Mouse (Mus musculus) liver, embryonic 14.5 days (tissue): ENCODE data around the gene Nav2. TPM values are rescaled to one million over a fixed set of nuclear protein-coding genes. Genes with fewer than 3 reads are reported as not detected.

Experiments
- ATAC-seq: fragments of 200-750 bp; cut with Nextera tagmentation; 2 replicates; pipeline ENCODE4 v1.8.0; 2017; ENCODE audit warnings: moderate number of reproducible peaks, mild to moderate bottlenecking, moderate library complexity; ENCODE audit not compliant: insufficient read depth
- DNase-seq, 3 experiments: peaks; one replicate each; pipeline ENCODE4 v3.0.0-alpha.2; 2012 to 2013; ENCODE audit warnings: low read depth in 3 of 3, low spot score in 3 of 3
- H3K27ac ChIP-seq: fragments of 300-500 bp; sonication (generic); 2 replicates; pipeline ENCODE4 v1.5.1; 2014; ENCODE audit warnings: moderate library complexity, mild to moderate bottlenecking, control low read depth, inconsistent platforms
- H3K27me3 ChIP-seq: fragments of 300-500 bp; sonication (generic); 2 replicates; pipeline ENCODE4 v1.6.1; 2014; ENCODE audit warnings: mild to moderate bottlenecking, low read length, moderate library complexity; ENCODE audit not compliant: control insufficient read depth, insufficient read depth
- H3K36me3 ChIP-seq: fragments of 300-500 bp; sonication (generic); replicated peaks from 2 replicates; pipeline ENCODE4 v1.6.1; 2014; ENCODE audit warnings: low read depth; ENCODE audit not compliant: control insufficient read depth, insufficient read depth
- H3K4me1 ChIP-seq, 2 experiments: fragments of 200-500 bp in 1 of 2; fragments of 300-500 bp in 1 of 2; sonication (generic) in 1 of 2; replicated peaks; 2 replicates each; pipeline ENCODE4 v1.6.1; 2012 to 2014; ENCODE audit warnings: antibody characterized with exemption in 1 of 2, inconsistent platforms in 1 of 2, low read length in 1 of 2; ENCODE audit not compliant: control insufficient read depth in 2 of 2, insufficient read depth in 2 of 2
- H3K4me2 ChIP-seq: fragments of 300-500 bp; sonication (generic); 2 replicates; pipeline ENCODE4 v1.6.1; 2014; ENCODE audit warnings: low read depth, mild to moderate bottlenecking, control low read depth, moderate library complexity
- H3K4me3 ChIP-seq, 2 experiments: fragments of 200-500 bp in 1 of 2; fragments of 300-500 bp in 1 of 2; sonication (generic) in 1 of 2; 2 replicates each; pipeline ENCODE4 v1.5.1; 2012 to 2014; ENCODE audit warnings: low read depth in 2 of 2, low read length in 2 of 2, mild to moderate bottlenecking in 2 of 2, control low read depth in 1 of 2, inconsistent platforms in 1 of 2, moderate library complexity in 1 of 2; ENCODE audit not compliant: insufficient read depth in 1 of 2
- H3K9ac ChIP-seq: fragments of 300-500 bp; sonication (generic); replicated peaks from 2 replicates; pipeline ENCODE4 v1.6.1; 2014; ENCODE audit warnings: mild to moderate bottlenecking, control low read depth, moderate library complexity
- H3K9me3 ChIP-seq: fragments of 300-500 bp; sonication (generic); 2 replicates; pipeline ENCODE4 v1.6.1; 2016; ENCODE audit warnings: low read length, mixed read lengths; ENCODE audit not compliant: control insufficient read depth
- CTCF ChIP-seq: IDR thresholded peaks from 2 replicates; pipeline ENCODE4 v1.5.1; 2016; ENCODE audit warnings: antibody characterized with exemption, low read depth, control low read depth
- EP300 ChIP-seq: IDR thresholded peaks from 2 replicates; pipeline ENCODE4 v1.6.1; 2016; ENCODE audit warnings: antibody characterized with exemption, low read depth
- WGBS: fragments of 180-500 bp; shearing (Covaris S2); extraction: QIAGEN DNeasy Blood & Tissue Kit; methylation state at CpG from one replicate; pipeline ENCODE4 v1.1.7; 2014; ENCODE audit not compliant: insufficient replicate concordance; 5-methylcytosine and 5-hydroxymethylcytosine counted together
- polyA plus RNA-seq, 2 experiments: library from polyadenylated mRNA; depleted of rRNA in 1 of 2; stranded (reverse) in 1 of 2; unstranded in 1 of 2; fragments of >200 nt; fragmentation: Nextera tagmentation in 1 of 2; extraction: Ambion mirVana in 1 of 2; gene quantifications; 2 replicates each; pipeline versions ENCODE4 v1.2.1 to v1.2.3; 2012 to 2014

Gene Nav2
- polyA plus RNA-seq, 2 experiments = 1.5 to 1.6 TPM

GRCm38 (mm10) chr7:49361465-49362090, 453.1 kb downstream of the Nav2 start:
- Histone ChIP-seq H3K9me3 (no peaks in the 10 kb centered on the region), H3K4me3 (no peak overlapping the region), H3K27ac (no peak overlapping the region), H3K4me1 (no peaks in the 10 kb centered on the region), H3K4me2 (no peak overlapping the region), H3K9ac (no peak overlapping the region), H3K36me3 (no peaks in the 10 kb centered on the region), H3K27me3 (no peaks in the 10 kb centered on the region)
- DNase-seq = no peak
- no peak for TF ChIP-seq CTCF
- no peak for TF ChIP-seq EP300
- WGBS = 68% methylated on average over 9 of the region's 9 CpGs
- ATAC-seq = no peak

GRCm38 (mm10) chr7:49364486-49365162, 456.1 kb downstream of the Nav2 start:
- Histone ChIP-seq H3K36me3 (no peaks in the 10 kb centered on the region), H3K4me1 (no peaks in the 10 kb centered on the region; a peak in 1 of 4 replicates), H3K4me3 (no peak overlapping the region), H3K9ac (no peak overlapping the region), H3K4me2 (no peak overlapping the region), H3K27me3 (no peaks in the 10 kb centered on the region), H3K9me3 (no peaks in the 10 kb centered on the region), H3K27ac (no peak overlapping the region)
- 68% methylated on average over 13 of the region's 13 CpGs for WGBS
- DNase-seq = no peak
- TF ChIP-seq CTCF = no peak
- no peak for TF ChIP-seq EP300
- ATAC-seq = no peak

DNA sequence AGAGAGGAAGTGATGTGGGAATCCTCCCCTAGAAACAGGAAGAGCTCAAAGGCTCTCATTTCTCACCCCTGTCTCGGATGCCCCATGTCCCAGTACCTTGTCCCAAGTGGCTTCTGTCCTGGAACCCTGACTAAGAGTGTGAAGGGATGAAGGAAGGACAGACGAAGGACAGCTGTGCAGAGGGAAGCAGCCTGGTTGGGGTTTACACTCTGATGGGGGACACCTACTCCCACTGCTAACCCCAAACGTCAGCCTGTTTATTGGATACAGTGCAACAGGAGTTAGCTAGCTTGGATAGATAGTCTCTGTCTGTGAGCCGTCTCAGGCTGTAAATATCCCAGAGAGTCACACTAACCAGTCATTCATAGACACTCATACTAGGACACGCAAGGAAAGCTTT, 460.1 kb downstream of the Nav2 start:
- no peak overlapping the region for H3K4me3 ChIP-seq
- no peaks in the 10 kb centered on the region for H3K9me3 ChIP-seq
- peaks cover 0 to 2% of the 10 kb centered on the region in 2 experiments; a peak in 1 of 4 replicates for H3K4me1 ChIP-seq
- no peak overlapping the region for H3K9ac ChIP-seq
- no peak overlapping the region for H3K27ac ChIP-seq
- no peak overlapping the region for H3K4me2 ChIP-seq
- no peaks in the 10 kb centered on the region for H3K36me3 ChIP-seq
- 41% methylated on average over 5 of the region's 5 CpGs for WGBS
- TF ChIP-seq CTCF = no peak
- TF ChIP-seq EP300 = no peak
- ATAC-seq (no peak), DNase-seq (no peak)
- no peaks in the 10 kb centered on the region for H3K27me3 ChIP-seq

DNA sequence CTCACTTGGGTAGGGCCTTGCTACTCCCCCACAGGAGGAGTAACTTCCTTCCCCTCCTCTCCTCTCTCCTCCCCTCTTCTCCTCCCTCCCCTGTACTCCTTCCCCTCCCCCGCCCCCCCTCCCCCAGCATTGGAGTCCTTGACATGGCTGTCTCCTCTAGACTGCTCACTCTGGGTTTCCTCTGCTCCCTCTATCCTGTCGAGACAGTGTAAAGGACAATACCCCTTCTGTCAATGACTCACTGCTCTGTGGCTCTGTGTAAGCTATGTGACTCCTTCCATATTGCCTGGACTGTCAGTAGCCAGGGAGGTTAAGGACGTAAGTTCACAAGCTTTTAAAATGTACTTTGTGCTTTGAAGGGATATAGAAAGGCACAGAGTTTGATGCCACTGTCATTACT, 460.5 kb downstream of the Nav2 start:
- Histone ChIP-seq H3K27me3 (no peaks in the 10 kb centered on the region), H3K9me3 (no peaks in the 10 kb centered on the region), H3K27ac (no peak overlapping the region), H3K36me3 (no peaks in the 10 kb centered on the region), H3K4me3 (no peak overlapping the region), H3K4me2 (no peak overlapping the region), H3K4me1 (peaks cover 0 to 2% of the 10 kb centered on the region in 2 experiments; a peak in 1 of 4 replicates), H3K9ac (no peak overlapping the region)
- 57% methylated on average over 3 of the region's 3 CpGs for WGBS
- TF ChIP-seq EP300 (no peak), CTCF (no peak)
- no peak for ATAC-seq
- no peak for DNase-seq

DNA sequence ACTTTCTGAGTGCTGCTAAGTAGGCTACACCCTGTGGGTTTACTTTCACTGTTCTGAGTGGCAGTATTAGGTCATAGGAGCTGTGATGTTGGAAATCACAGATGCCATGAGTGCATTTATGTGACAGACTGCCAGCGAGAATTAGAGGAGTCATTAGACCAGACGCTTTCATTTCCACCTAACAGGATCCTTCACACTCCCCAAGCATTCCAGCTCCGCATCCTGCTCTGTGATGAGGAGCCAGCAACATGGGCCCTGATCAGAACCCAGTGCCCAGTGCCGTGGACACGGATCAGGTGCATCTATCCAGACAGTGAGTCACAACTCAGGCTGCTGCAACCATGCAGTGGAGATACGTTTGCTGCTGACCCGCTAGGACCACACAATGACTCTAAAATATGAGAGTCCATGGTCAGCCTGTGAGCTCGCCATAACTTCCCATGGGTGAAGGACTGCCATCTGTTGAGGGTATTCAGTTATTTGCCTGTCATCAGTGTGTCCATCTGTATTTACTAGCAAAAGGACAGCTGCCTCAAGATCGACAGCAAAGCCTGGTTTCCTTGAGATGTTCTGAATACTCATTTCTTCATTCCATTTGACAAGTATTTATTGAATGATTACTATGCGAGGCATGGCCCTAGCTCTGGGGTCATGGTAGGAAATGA, 461.4 kb downstream of the Nav2 start:
- ATAC-seq = no peak
- TF ChIP-seq CTCF (no peak), EP300 (no peak)
- H3K27ac ChIP-seq = no peak overlapping the region
- H3K27me3 ChIP-seq = no peaks in the 10 kb centered on the region
- no peaks in the 10 kb centered on the region for H3K9me3 ChIP-seq
- no peak overlapping the region for H3K4me3 ChIP-seq
- DNase-seq = no peak
- H3K9ac ChIP-seq = no peak overlapping the region
- 62% methylated on average over 10 of the region's 10 CpGs for WGBS
- H3K36me3 ChIP-seq = no peaks in the 10 kb centered on the region
- peaks cover 0 to 2% of the 10 kb centered on the region in 2 experiments; a peak in 1 of 4 replicates for H3K4me1 ChIP-seq
- H3K4me2 ChIP-seq = no peak overlapping the region
